Mouse (Mus musculus): ENCODE measurements around the gene Galnt18. TPM values are rescaled to one million over a fixed set of nuclear protein-coding genes. Genes with fewer than 3 reads are reported as not detected.

The Galnt18 gene
- polyA plus RNA-seq, 1 experiment = 27.9 TPM

GRCm38 (mm10) chr7:111528462-111528861 lies 251.3 kb downstream of the Galnt18 start:
- Histone ChIP-seq H3K27ac (ENCODE audit: insufficient read depth, low read length) (no peak overlapping the region), H3K4me1 (ENCODE audit: control insufficient read depth, insufficient read depth, low read length) (no peaks in the 10 kb centered on the region)

GRCm38 (mm10) chr7:111520881-111521280 lies 258.9 kb downstream of the Galnt18 start:
- TF ChIP-seq CTCF (IDR thresholded peaks at IDR 0.05; ENCODE audit: extremely low read depth, insufficient read depth, low read length) (no peak), POLR2A (IDR thresholded peaks at IDR 0.05; ENCODE audit: extremely low read depth, insufficient read depth, low read length) (no peak)
- no peak overlapping the region for H3K4me3 ChIP-seq (ENCODE audit: insufficient read depth, low read length)

More at GRCm38 (mm10) chr7:111528462-111528861, 251.3 kb downstream of the Galnt18 start:
- TF ChIP-seq CTCF (IDR thresholded peaks at IDR 0.05; ENCODE audit: extremely low read depth, insufficient read depth, low read length) (no peak), POLR2A (IDR thresholded peaks at IDR 0.05; ENCODE audit: extremely low read depth, insufficient read depth, low read length) (no peak)
- no peak overlapping the region for H3K4me3 ChIP-seq (ENCODE audit: insufficient read depth, low read length)

GRCm38 (mm10) chr7:111518581-111519242 lies 261.1 kb downstream of the Galnt18 start:
- H3K27ac ChIP-seq (ENCODE audit: insufficient read depth, low read length) = no peak overlapping the region
- TF ChIP-seq CTCF (IDR thresholded peaks at IDR 0.05; ENCODE audit: extremely low read depth, insufficient read depth, low read length) = no peak
- no peak for TF ChIP-seq POLR2A (IDR thresholded peaks at IDR 0.05; ENCODE audit: extremely low read depth, insufficient read depth, low read length)
- H3K4me1 ChIP-seq (ENCODE audit: control insufficient read depth, insufficient read depth, low read length) = 0 out of 2 replicates have a peak, but pooled peaks cover 1% of the 10 kb centered on the region

More at GRCm38 (mm10) chr7:111520881-111521280, 258.9 kb downstream of the Galnt18 start:
- H3K27ac ChIP-seq (ENCODE audit: insufficient read depth, low read length) = no peak overlapping the region
- 0 out of 2 replicates have a peak, but pooled peaks cover 1% of the 10 kb centered on the region for H3K4me1 ChIP-seq (ENCODE audit: control insufficient read depth, insufficient read depth, low read length)

GRCm38 (mm10) chr7:111516882-111517281 lies 262.9 kb downstream of the Galnt18 start:
- no peak overlapping the region for H3K27ac ChIP-seq (ENCODE audit: insufficient read depth, low read length)
- 0 out of 2 replicates have a peak, but pooled peaks cover 1% of the 10 kb centered on the region for H3K4me1 ChIP-seq (ENCODE audit: control insufficient read depth, insufficient read depth, low read length)
- H3K4me3 ChIP-seq (ENCODE audit: insufficient read depth, low read length) = no peak overlapping the region
- TF ChIP-seq CTCF (IDR thresholded peaks at IDR 0.05; ENCODE audit: extremely low read depth, insufficient read depth, low read length) = no peak

More at GRCm38 (mm10) chr7:111518581-111519242, 261.1 kb downstream of the Galnt18 start:
- H3K4me3 ChIP-seq (ENCODE audit: insufficient read depth, low read length) = no peak overlapping the region

GRCm38 (mm10) chr7:111515471-111515870 lies 264.3 kb downstream of the Galnt18 start:
- H3K4me3 ChIP-seq (ENCODE audit: insufficient read depth, low read length) = no peak overlapping the region
- no peak for TF ChIP-seq POLR2A (IDR thresholded peaks at IDR 0.05; ENCODE audit: extremely low read depth, insufficient read depth, low read length)
- TF ChIP-seq CTCF (IDR thresholded peaks at IDR 0.05; ENCODE audit: extremely low read depth, insufficient read depth, low read length) = no peak
- 0 out of 2 replicates have a peak, but pooled peaks cover 1% of the 10 kb centered on the region for H3K4me1 ChIP-seq (ENCODE audit: control insufficient read depth, insufficient read depth, low read length)
- no peak overlapping the region for H3K27ac ChIP-seq (ENCODE audit: insufficient read depth, low read length)

GRCm38 (mm10) chr7:111509167-111509854 lies 270.5 kb downstream of the Galnt18 start:
- H3K4me3 ChIP-seq (ENCODE audit: insufficient read depth, low read length) = no peak overlapping the region
- H3K27ac ChIP-seq (ENCODE audit: insufficient read depth, low read length) = no peak overlapping the region
- no peaks in the 10 kb centered on the region for H3K4me1 ChIP-seq (ENCODE audit: control insufficient read depth, insufficient read depth, low read length)
- TF ChIP-seq POLR2A (IDR thresholded peaks at IDR 0.05; ENCODE audit: extremely low read depth, insufficient read depth, low read length) (no peak), CTCF (IDR thresholded peaks at IDR 0.05; ENCODE audit: extremely low read depth, insufficient read depth, low read length) (no peak)

- Histone ChIP-seq H3K4me1 (ENCODE audit: control insufficient read depth, insufficient read depth, low read length) (peaks cover 4% of the 10 kb centered on the region), H3K27ac (ENCODE audit: insufficient read depth, low read length) (no peak overlapping the region), H3K4me3 (ENCODE audit: insufficient read depth, low read length) (no peak overlapping the region)
- TF ChIP-seq CTCF (IDR thresholded peaks at IDR 0.05; ENCODE audit: extremely low read depth, insufficient read depth, low read length) = no peak
- no peak for TF ChIP-seq POLR2A (IDR thresholded peaks at IDR 0.05; ENCODE audit: extremely low read depth, insufficient read depth, low read length)
Observed at GRCm38 (mm10) chr7:111500616-111501015, 279.2 kb downstream of the Galnt18 start.

GRCm38 (mm10) chr7:111499255-111499790 lies 280.5 kb downstream of the Galnt18 start:
- no peak for TF ChIP-seq CTCF (IDR thresholded peaks at IDR 0.05; ENCODE audit: extremely low read depth, insufficient read depth, low read length)
- no peak for TF ChIP-seq POLR2A (IDR thresholded peaks at IDR 0.05; ENCODE audit: extremely low read depth, insufficient read depth, low read length)
- Histone ChIP-seq H3K27ac (ENCODE audit: insufficient read depth, low read length) (no peak overlapping the region), H3K4me3 (ENCODE audit: insufficient read depth, low read length) (no peak overlapping the region), H3K4me1 (ENCODE audit: control insufficient read depth, insufficient read depth, low read length) (peaks cover 4% of the 10 kb centered on the region)

GRCm38 (mm10) chr7:111497191-111497590 lies 282.6 kb downstream of the Galnt18 start:
- TF ChIP-seq POLR2A (IDR thresholded peaks at IDR 0.05; ENCODE audit: extremely low read depth, insufficient read depth, low read length) (no peak), CTCF (IDR thresholded peaks at IDR 0.05; ENCODE audit: extremely low read depth, insufficient read depth, low read length) (no peak)
- peaks cover 4% of the 10 kb centered on the region for H3K4me1 ChIP-seq (ENCODE audit: control insufficient read depth, insufficient read depth, low read length)
- no peak overlapping the region for H3K27ac ChIP-seq (ENCODE audit: insufficient read depth, low read length)
- H3K4me3 ChIP-seq (ENCODE audit: insufficient read depth, low read length) = no peak overlapping the region

Data from cortical plate, adult 2 months (tissue).